Mouse (Mus musculus): ENCODE results near the gene Dip2c.

Gene Dip2c

DNA sequence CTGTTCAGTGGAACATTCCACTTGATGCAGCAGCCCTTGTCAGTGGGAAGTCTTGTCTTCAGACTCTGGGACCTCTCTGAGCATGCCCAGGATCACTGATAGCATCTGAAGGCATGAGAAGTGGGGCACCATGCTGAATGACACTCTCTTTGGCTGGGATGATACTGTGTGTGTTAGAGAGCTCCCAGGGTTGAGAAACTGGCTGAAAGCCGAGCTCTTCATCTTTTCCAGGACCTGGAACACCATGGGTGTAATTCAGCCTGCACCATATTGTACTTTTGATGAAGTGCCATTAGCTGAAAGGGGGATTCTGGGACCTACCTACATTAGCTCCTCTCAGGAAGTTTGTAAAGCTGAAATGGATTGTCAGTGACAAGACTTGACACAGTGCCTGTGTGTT lies 146.5 kb downstream of the Dip2c start:
- DNase-seq (ENCODE audit: low read depth, low spot score), result no peak

DNA sequence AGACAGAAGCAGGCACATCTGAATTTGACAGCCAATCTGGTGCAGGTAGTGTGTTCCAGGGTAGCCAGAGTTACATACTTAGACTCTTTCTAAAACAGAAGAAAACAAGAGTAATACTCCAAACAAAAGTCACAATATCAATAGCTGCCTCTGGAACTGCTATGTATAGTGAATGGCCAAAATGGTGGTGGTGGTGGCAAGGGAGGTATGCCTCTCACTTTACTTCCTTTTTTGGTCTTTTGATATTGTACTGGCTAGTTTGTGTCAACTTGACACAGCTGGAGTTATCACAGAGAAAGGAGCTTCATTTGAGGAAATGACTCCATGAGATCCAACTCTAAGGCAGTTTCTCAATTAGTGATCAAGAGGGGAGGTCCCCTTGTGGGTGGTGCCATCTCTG lies 148.1 kb downstream of the Dip2c start:
- DNase-seq (ENCODE audit: low read depth, low spot score), result no peak

DNA sequence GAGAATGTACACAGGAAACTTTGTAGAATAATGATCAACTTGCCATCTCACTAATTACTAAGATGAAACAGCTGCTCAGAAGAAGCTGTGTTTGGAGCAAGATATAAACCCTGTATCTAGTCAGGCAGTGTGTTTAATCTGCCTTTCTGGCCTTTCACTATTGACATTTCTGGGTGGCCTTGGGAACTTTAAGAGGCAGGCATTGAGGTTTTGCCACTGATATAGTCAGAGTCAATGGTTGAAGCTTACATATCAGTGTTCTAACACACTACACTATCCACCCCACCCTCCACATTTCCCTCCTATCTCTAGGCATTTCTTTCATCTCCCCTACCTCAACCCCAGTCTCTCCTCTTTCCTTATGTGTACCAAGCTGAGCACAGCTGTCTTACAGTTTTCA lies 149.9 kb downstream of the Dip2c start:
- DNase-seq (ENCODE audit: low read depth, low spot score), result no peak

DNA sequence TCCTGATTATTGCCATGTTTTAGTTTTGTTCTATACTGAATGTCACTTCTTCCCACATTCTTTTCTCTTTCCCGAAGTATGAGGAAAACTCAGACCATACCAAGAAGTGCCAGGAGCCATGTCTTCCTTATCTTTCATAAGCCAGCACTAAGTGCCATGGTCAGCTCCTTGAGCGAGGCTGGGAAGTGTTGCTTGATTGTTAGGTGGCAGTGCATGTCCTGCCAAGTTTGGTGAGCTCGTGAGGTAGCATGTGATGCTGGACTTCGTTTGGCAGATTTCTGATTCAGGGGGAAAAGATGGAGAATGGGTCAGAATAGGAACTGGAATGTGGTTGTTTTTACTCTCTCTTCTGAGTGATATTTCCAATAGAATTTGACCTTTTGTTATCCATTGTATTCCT lies 150.5 kb downstream of the Dip2c start:
- no peak for DNase-seq (ENCODE audit: low read depth, low spot score)

DNA sequence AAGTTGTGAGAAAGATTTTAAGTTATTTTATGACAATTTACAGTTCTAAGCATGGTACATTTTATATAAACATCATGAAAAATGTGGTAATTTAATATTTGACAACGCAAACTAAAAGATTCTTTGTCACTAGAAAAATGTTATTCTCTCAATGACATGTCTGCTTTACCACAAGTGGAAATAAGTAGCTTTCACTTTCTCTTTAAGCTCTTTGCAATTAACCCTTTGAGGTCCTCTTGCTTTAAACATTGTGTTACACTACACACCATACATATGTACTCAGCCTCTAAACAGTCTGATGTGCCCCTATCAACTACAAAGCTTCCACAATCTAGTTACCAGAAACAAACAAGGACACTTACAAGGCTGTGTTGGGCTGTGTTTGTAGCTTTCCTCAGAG lies 153.6 kb downstream of the Dip2c start:
- DNase-seq (ENCODE audit: low read depth, low spot score), result no peak

DNA sequence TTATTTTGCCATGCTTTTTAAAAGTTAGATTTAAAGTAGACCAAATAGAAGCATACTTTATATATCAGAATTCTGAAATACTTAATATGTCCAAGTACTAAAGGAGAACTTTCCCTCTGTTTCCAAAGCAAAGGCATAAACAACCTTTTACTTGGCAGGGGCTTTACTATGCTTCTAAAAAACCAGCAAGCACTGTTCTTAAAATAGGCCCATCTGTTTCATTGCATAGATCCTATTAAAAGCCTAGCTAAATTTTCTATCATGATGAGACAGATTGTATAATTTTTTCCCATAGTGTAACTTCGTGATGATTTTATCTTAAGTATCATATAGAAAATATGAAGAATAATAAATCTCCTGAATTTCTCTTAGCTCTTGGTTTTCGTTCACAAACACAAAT lies 154.4 kb downstream of the Dip2c start:
- peak; percentile 55 for DNase-seq (ENCODE audit: low read depth, low spot score)

DNA sequence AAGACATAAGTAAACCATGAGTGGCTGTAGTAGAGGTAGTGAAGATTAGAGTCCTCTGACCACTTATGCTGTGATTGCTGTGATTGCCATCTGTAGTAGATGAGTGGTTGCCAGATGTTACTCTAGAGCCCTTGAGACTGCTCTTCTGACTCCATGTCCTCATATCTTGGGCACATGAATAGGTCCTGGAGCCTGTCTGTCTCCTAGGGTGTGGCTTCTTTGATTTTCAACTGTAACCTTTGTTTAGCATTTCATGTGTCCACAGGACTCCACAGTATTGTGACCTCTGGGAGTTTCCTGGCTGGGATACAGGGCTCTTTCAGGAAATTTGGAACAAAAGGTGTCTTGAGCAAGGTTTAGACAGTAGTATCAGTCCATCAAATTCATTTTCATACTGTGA lies 155.1 kb downstream of the Dip2c start:
- DNase-seq (ENCODE audit: low read depth, low spot score), result no peak

DNA sequence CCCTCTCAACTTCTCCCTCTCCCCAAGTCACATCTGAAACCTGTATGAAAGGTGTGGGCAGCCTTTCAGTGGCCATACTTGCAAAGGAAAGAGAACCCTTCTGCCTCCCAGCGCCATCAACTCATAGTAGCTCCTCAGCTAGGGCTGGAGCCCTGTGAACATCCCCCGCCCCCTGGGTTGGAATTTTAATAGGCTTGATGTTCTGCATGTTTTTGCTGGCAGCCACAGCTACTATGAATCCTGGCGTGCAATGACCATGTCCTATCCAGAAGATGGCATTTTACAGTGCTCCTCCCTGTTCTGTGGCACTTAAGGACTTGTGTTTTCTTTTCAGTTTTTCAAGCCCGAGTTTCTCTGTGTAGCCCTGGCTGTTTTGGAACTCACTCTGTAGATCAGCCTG lies 166.7 kb downstream of the Dip2c start:
- DNase-seq (ENCODE audit: low read depth, low spot score), result no peak

DNA sequence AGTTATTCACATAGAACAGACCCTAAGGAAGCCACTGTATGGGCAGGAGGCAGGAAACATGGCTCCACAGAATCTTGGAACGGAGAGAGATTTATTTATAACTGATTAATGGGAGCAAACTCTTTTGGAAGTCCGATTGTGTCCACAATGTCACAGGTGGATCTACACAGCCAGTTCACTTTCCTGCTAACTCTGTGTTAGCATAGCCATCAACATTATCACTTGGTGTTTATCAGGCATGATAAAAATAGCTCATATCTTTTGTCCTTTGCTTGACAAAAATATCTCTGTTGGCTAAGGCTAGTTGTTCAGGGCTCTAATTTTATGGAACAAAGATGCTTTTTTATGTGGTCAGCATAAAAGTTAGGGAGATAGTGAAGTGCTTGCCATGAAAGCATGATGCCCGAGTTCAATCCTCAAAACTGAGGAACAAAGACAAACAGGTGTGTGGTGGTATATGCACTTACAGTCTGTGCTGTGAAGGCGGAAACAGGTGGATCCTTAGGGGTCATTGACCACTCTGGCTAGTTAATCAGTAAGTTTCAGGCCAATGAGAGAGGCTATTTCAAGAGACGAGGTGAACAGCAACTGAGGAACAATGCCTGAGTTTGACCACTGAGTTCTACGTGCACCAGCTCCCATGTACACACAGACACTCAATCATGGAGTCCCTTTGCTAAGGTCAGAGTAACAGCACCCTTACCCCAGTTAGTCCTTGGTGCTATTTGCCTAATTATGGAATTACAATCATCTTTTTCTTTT lies 169.4 kb downstream of the Dip2c start:
- no peak for DNase-seq (ENCODE audit: low read depth, low spot score)

DNA sequence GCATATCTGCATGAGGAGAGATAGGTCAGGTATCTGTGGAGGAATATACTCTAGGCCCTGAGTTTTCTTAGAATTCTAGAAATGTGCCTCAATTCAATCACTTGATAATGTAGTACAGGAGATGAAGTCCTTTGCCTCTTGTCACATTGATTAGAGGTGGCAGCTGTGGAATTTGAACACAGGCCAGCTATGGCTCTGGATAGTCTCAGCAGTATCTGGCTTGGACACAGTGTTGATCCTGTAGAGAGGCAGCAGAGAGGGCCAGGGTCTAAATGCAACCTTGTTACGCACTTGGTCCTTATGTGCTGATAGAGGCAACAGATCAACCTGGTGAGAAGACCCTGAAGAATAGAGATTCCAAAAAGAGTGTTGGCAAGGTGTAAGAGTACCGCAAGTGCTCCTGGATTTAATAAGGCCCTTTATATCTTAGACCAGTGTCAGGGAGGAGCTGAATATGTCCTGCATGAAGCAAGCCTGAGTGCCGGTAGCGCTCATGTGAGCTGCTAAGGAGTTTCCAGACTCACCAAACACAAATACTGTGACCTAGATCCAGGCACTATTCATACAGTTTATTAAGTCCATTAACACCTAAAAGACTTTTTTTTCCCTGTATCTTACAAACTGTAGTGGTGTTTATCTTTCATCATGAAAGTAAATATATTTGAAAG lies 170.3 kb downstream of the Dip2c start:
- no peak for DNase-seq (ENCODE audit: low read depth, low spot score)

DNA sequence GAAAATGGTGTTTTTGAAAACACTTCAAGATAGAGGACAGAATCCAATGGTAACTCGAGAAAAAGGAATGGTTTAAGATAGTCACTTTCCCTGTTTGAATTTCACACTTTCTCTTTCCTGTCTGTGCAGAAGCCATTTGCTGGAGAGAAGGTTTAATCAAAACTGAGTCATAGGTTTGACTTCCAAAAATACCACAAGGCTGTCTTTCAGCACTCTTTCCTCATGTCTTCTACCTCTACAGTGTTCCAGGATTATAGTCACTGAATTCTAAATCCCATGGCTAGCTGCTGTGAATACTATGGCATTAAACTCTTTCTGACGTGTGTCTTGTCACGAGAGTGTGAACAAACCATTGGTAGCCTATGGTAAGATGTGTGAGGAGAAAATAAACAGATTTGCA lies 173.9 kb downstream of the Dip2c start:
- DNase-seq (ENCODE audit: low read depth, low spot score), result peak; percentile 72

DNA sequence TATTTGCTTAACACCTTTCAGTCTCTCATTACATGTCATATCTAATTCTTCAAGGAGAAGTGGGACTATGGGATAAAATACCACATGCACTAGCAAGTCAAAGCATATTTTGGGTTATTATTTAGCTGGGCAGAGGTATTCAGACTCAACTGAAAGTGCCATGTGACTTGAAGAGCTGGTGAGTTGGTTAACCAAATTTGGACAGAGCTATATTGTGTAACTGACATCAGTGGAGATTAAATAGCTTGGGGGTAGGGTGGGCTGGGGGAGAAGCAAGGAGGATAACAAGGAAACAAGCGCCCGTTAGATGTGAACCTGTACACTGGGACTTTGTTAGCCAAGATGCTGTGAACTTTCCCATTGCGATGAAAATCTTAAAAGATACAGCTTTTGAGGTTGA lies 175.6 kb downstream of the Dip2c start:
- no peak for DNase-seq (ENCODE audit: low read depth, low spot score)

DNA sequence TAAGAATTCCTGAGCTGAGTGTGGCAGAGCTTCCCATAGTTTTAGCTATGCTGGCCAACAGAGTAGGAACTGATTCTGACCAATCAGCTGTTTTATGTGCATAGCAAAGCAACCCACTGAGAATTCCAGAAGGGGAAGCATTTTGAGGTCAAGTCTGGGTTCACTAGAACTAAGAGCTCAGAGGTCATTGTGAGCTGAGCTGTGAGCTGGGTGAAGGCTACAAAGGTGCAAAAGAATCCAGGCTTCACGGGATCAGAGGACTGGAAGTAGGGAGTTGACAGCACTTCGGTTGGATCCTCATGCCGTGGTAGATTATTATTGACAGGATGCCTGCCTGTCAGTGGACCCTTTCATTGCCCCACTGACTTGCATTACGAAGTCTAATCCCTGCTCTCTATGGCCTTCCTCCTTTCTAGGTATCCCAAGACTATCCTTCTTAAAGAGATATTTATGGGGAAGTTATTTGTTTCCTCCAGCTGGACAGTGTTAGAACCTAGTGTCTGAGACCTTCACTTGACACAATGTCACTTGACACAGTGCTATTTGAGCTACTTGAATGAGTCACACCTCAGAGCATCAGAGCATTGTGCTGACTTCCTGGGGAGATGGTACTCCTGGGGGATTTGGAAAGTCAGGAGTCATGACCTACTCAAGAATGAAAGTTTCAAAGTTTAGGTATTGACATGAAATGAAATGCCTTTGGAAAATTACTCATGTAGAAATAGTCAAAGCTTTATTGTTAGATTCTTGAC lies 178.3 kb downstream of the Dip2c start:
- DNase-seq (ENCODE audit: low read depth, low spot score), result no peak

DNA sequence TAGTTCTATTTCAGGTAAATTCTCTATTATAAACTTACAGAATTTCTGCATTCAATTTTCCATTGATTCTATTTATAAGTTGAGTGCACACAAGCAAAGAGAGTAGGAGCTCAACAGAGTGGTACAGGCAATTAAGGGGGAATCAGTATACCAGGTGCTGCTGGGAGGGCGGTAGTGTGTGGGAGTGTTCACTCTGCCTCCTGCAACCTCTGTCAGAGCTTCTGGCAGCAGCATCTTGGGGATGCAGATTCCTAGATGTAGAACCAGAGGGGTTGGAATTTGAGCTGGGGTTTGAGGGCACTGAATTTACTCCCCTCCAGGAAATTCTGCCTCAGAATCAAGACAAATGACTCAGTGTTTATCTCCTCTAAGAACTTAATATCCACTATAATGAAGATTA lies 179.7 kb downstream of the Dip2c start:
- no peak for DNase-seq (ENCODE audit: low read depth, low spot score)

DNA sequence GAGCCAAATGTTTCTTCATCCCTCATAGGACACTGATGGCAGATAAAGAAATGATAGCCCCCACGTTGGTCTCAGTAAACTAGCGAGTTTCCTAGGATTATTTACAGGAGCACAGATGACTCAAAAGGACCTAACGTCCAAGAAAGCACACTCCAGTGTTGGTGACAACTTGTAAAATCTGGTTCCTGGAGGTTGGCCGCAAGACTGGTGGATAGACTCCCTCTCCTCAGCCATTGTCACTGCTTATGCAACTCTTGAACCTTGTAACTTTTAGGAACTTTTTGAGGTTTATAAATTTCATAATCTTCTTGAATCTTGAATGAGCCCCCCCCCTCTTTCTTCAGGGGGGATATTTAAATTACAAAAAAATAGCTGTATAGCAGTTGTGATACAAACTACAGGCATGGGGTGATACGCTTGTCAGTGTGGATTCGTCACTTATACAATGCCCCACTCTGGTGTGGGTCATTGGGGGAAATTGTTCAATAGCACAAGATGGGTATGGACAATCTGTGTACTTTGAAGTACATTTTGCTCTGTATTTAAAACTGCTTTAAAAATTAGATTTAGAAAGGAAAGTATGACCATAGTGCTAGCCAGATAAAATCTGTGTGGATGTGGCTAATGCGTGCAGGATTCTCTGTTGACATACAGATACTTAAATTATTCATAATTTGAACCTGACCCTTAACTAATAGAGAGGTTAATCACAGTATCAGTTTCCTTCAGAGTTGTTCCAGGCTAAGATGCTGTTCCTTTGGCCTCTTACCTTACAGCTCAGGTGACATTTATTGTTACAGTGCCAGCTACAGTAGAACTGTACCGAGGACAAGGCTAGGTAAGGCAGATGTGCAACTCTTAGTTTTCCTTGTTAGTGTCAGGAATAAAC lies 181.3 kb downstream of the Dip2c start:
- no peak for DNase-seq (ENCODE audit: low read depth, low spot score)

DNA sequence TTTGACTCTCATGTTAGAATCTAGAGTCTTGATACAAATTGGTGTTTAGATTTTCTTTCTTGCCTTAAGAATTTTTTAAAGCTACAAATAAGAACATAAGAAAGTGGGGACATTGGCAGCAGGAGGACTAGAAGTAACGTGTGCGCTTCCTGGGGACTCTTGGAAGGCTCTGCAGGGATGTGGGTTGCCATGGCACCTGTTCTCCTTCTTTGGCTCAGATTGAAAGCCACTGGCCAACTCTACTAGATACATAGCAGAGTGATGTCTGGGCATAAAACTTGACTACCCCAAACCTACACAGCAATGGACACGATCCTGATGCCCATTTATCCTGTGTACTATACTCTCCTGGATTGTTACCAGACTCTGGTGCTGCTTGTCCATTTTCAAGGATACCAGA lies 188.1 kb downstream of the Dip2c start:
- no peak for DNase-seq (ENCODE audit: low read depth, low spot score)

DNA sequence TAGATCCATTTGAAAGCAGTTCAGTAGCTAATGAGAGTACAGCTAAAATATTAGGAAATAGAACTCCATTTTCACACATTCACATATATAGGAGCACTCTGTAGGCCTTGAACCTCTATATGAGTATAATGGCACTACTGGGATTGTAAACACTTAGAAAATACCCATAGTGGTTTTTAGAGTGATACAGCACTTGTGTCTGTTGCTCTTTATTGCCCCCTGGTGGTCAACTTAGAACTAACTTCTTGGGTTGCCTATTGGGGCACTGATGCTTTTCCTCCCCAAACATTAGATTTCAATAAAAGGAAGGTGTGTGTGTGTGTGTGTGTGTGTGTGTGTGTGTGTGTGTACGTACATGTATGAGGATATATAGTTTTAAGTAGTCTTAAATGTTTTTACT lies 190.9 kb downstream of the Dip2c start:
- no peak for DNase-seq (ENCODE audit: low read depth, low spot score)

DNA sequence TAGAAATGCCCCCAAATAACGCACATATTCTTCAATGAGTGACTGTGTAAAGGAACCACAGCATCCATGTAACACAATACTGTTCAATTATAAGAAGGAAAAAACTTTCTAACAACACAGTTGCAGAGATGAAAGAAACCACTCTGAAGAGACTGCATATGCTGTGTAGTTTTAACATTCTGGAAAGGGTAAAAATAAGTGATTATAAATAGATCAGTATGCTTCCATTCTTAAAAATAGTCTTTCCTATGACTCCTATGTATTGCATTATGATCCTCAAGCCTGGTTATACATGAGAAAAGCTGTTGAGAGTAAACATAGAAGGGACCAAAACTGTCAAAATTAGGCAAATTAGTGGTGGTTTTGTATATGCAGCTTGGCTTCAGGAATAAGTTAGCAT lies 197.1 kb downstream of the Dip2c start:
- peak; percentile 41 for DNase-seq (ENCODE audit: low read depth, low spot score)

DNA sequence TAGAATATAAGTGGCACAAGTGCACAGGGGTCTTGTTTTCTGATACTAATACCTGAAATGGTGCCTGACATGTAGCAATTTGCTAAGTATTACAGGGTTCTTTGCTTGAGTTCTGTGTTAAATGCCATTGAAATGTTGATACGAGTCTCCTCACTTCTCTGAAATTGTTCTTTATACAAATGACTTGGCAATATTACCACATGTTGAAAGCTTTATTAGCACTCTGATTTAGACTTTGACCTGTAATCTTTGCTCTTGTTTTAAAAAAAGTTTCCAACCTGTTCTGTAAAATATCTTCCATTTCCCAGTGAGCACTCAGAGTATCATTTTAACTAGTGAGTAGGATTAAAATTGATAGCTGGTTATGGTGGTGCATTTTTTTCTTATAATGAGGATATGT lies 205.4 kb downstream of the Dip2c start:
- DNase-seq (ENCODE audit: low read depth, low spot score), result no peak

DNA sequence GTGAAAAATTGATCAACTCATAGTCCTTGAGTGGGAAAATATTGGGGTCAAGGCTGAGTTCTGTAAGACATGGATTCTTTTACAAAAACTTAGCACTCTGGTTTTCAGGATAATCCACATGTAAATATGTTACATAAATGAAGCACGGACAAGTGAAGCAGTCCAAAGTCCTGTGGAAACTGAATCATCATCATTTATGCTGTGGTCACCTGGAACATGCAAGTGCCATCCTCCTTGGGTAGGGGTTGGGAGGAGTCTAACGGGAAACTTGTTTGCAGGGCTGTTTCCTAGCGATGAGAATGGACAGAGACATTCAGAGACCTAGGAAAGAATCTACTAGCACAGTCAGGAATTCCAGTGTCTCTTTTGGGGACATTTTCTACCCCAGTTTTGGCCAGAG lies 213.4 kb downstream of the Dip2c start:
- no peak for DNase-seq (ENCODE audit: low read depth, low spot score)

DNA sequence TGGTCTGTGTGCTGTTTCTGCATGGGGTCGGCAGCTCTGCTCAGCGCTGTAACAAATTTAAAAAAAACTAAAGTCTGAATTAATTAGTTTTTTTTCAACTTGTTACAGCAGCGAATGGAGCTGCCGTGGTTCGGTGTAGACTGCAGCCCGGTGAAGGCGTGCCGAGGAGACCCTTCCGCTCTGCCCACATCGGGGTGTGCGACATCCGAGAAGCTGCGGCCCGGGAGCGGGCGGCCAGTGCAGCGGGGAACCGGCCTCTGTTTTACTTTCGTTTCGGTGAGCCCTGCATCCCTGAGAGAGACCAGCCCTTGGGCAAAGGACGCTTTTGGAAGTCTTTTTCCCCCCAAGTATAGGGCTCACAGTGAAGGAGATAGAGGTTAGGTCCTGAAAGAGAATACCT lies 218.4 kb downstream of the Dip2c start:
- no peak for DNase-seq (ENCODE audit: low read depth, low spot score)

Measured in telencephalon, adult 2 months (tissue).